Mouse (Mus musculus) neural tube, embryonic 11.5 days (tissue): ENCODE data around the gene Klhl21. TPM values are rescaled to one million over a fixed set of nuclear protein-coding genes. Genes with fewer than 3 reads are reported as not detected.

Experiments
- ATAC-seq: fragments of 200-750 bp; cut with Nextera tagmentation; 2 replicates; pipeline ENCODE4 v1.8.0; 2017; ENCODE audit warnings: moderate number of reproducible peaks, mild to moderate bottlenecking, moderate TSS enrichment, moderate library complexity; ENCODE audit not compliant: insufficient read depth, low FRiP score, low TSS enrichment
- DNase-seq: peaks from one replicate; pipeline ENCODE4 v3.0.0-alpha.2; 2015; ENCODE audit warnings: low spot score
- H3K27ac ChIP-seq: fragments of 300-500 bp; sonication (generic); 2 replicates; pipeline ENCODE4 v1.5.1; 2014; ENCODE audit warnings: low read depth, mild to moderate bottlenecking, low read length
- H3K27me3 ChIP-seq: fragments of 300-500 bp; sonication (generic); 2 replicates; pipeline ENCODE4 v1.6.1; 2014; ENCODE audit warnings: mild to moderate bottlenecking, low read length, mixed read lengths; ENCODE audit not compliant: control insufficient read depth, insufficient read depth
- H3K36me3 ChIP-seq: fragments of 300-500 bp; sonication (generic); 2 replicates; pipeline ENCODE4 v1.6.1; 2014; ENCODE audit warnings: mild to moderate bottlenecking, low read length, moderate library complexity, mixed read lengths; ENCODE audit not compliant: control insufficient read depth, insufficient read depth
- H3K4me1 ChIP-seq: fragments of 300-500 bp; sonication (generic); 2 replicates; pipeline ENCODE4 v1.6.1; 2014; ENCODE audit warnings: low read length, mixed read lengths; ENCODE audit not compliant: control insufficient read depth, insufficient read depth
- H3K4me2 ChIP-seq: fragments of 300-500 bp; sonication (generic); 2 replicates; pipeline ENCODE4 v1.6.1; 2014; ENCODE audit warnings: low read depth, mild to moderate bottlenecking, moderate library complexity
- H3K4me3 ChIP-seq: fragments of 300-500 bp; sonication (generic); 2 replicates; pipeline ENCODE4 v1.5.1; 2014; ENCODE audit warnings: low read depth, low read length
- H3K9ac ChIP-seq: fragments of 300-500 bp; sonication (generic); 2 replicates; pipeline ENCODE4 v1.6.1; 2014; ENCODE audit warnings: mild to moderate bottlenecking, low read length
- H3K9me3 ChIP-seq: fragments of 300-500 bp; sonication (generic); 2 replicates; pipeline ENCODE4 v1.6.1; 2016; ENCODE audit warnings: low read length; ENCODE audit not compliant: control insufficient read depth
- WGBS: fragments of 180-500 bp; shearing (Covaris S2); extraction: QIAGEN DNeasy Blood & Tissue Kit; methylation state at CpG from one replicate; pipeline ENCODE4 v1.1.7; 2014; 5-methylcytosine and 5-hydroxymethylcytosine counted together
- polyA plus RNA-seq: library from polyadenylated mRNA; unstranded; fragments of >200 nt; fragmentation: Nextera tagmentation; extraction: Ambion mirVana; gene quantifications from 2 replicates; pipeline ENCODE4 v1.2.1, GENCODE M21; 2014

Klhl21 gene
- 4.0 and 4.6 TPM in 2 replicates for polyA plus RNA-seq

DNA sequence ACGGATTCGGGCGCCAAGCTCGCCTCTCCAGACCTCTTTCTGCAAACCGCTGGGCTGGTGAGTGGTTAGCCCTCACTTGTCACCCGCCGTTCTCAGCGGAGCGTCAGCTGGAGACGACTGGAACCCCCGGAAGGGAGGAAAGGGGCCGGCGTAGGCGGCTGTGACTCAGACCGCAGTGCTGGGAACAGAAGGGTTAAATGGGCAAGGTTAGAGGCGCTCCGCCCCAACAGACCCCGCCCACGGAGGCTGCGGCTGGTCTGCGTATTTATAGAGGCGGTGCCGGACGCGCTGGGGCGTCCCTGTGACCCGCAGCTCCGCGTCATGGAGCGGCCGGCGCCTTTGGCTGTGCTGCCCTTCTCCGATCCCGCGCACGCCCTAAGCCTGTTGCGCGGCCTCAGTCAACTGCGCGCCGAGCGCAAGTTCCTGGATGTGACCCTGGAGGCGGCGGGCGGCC lies at the start of gene Klhl21:
Gene Klhl21 (plus strand): TSS at position 182 of the 454 bp plus-strand sequence.
- peak within 1 kb of the TSS; percentile 72 for H3K4me3 ChIP-seq
- peak within 1 kb of the TSS; percentile 49; the same call in 1 of the 2 replicates for H3K27ac ChIP-seq
- peak; percentile 92 for DNase-seq
- no peaks in the 10 kb centered on the region for H3K9me3 ChIP-seq
- peak within 1 kb of the TSS; percentile 63 for H3K9ac ChIP-seq
- H3K36me3 ChIP-seq = no peaks in the 10 kb centered on the region
- peak within 1 kb of the TSS; percentile 100 for H3K4me2 ChIP-seq
- peak; percentile 78 for ATAC-seq
- peaks cover 16% of the 10 kb centered on the region for H3K27me3 ChIP-seq
- peaks cover 22% of the 10 kb centered on the region for H3K4me1 ChIP-seq
- 0% methylated on average over 41 of the region's 45 CpGs for WGBS

- Histone ChIP-seq H3K27me3 (no peaks in the 10 kb centered on the region), H3K9ac (no peak overlapping the region), H3K4me2 (no peak overlapping the region), H3K36me3 (peaks cover 23% of the 10 kb centered on the region), H3K27ac (no peak overlapping the region), H3K4me3 (no peak overlapping the region), H3K4me1 (no peaks in the 10 kb centered on the region), H3K9me3 (no peaks in the 10 kb centered on the region)
- ATAC-seq = no peak
- WGBS = 91% methylated on average over 11 of the region's 11 CpGs
- DNase-seq = no peak
Observed at GRCm38 (mm10) chr4:151959849-151960512, 48.6 kb upstream of the Klhl21 start.

- ATAC-seq (no peak), DNase-seq (no peak)
- no peaks in the 10 kb centered on the region for H3K9me3 ChIP-seq
- H3K4me3 ChIP-seq = no peak overlapping the region
- H3K36me3 ChIP-seq = peaks cover 23% of the 10 kb centered on the region
- H3K27ac ChIP-seq = no peak overlapping the region
- no peak overlapping the region for H3K4me2 ChIP-seq
- no peaks in the 10 kb centered on the region for H3K27me3 ChIP-seq
- no peaks in the 10 kb centered on the region for H3K4me1 ChIP-seq
- no peak overlapping the region for H3K9ac ChIP-seq
- 97% methylated on average over 3 of the region's 3 CpGs for WGBS
Observed at GRCm38 (mm10) chr4:151960513-151960854, 48.1 kb upstream of the Klhl21 start.

DNA sequence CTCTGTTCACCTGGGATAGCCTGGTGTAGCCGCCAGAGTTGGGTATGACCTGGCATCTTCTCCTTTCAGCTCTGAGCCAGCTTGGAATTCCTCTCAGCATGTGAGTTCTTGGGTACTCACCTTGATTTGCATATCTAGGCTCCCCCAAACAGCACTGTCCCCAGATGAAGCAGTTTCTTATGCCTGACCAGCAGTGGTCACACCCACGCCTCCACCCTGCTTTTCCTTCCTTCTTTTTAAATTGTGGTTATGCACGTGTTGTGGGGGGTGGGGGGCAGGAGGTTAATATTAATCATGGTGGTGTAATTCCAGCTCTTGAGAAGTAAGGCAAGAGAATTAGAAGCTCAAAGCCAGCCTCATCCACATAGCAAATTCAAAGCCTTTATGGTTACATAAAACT lies 45.8 kb upstream of the Klhl21 start:
- Histone ChIP-seq H3K4me2 (no peak overlapping the region), H3K27ac (no peak overlapping the region), H3K9me3 (no peaks in the 10 kb centered on the region), H3K4me3 (no peak overlapping the region), H3K27me3 (no peaks in the 10 kb centered on the region), H3K4me1 (no peaks in the 10 kb centered on the region), H3K9ac (no peak overlapping the region), H3K36me3 (peaks cover 18% of the 10 kb centered on the region)
- 92% methylated on average over 3 of the region's 3 CpGs for WGBS
- DNase-seq = no peak
- ATAC-seq = no peak

GRCm38 (mm10) chr4:151968204-151968921 lies 40.2 kb upstream of the Klhl21 start:
- DNase-seq = no peak
- Histone ChIP-seq H3K36me3 (peaks cover 27% of the 10 kb centered on the region), H3K9me3 (no peaks in the 10 kb centered on the region), H3K27ac (no peak overlapping the region), H3K4me1 (no peaks in the 10 kb centered on the region), H3K9ac (no peak overlapping the region), H3K27me3 (no peaks in the 10 kb centered on the region), H3K4me3 (no peak overlapping the region), H3K4me2 (no peak overlapping the region)
- WGBS = 89% methylated on average over 26 of the region's 26 CpGs
- no peak for ATAC-seq

DNA sequence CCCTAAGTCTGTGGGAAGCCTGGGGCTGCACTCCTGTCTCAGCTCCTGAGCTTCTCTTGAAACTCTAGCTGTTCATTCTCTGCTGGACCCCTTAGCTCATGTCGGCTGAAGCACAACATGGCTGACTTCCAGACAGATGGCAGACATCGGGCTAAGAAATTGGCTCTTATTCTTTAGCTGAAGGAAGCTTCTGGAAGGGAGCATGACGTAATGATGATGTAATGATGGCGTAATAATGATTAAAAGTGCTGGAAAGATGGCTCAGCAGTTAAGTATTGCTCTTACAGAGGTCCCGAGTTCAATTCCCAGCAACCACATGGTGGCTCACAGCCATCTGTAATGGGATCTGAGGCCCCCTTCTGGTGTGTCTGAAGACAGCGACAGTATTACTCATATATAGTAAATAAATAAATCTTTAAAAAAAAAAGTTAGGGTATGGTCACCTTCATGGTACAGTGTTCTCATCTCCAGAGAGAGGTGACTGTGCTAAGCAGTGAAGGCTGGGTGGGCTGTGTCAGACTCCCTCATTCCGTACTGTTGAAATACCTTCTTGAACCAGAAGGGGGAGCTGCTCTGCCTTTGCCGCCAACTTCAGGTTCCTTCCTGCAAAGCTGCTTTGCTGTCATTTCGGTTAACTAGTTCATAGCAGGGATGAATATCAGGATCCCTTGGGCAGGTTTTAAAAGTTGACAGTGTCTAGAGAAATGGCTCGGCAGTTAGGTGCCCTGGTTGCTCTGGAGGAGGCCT lies 36.2 kb upstream of the Klhl21 start:
- Histone ChIP-seq H3K9me3 (no peaks in the 10 kb centered on the region), H3K36me3 (peaks cover 29% of the 10 kb centered on the region), H3K27ac (no peak overlapping the region), H3K4me3 (no peak overlapping the region), H3K27me3 (no peaks in the 10 kb centered on the region), H3K4me1 (no peaks in the 10 kb centered on the region), H3K9ac (no peak overlapping the region), H3K4me2 (no peak overlapping the region)
- ATAC-seq (no peak), DNase-seq (no peak)
- 77% methylated on average over 10 of the region's 10 CpGs for WGBS

DNA sequence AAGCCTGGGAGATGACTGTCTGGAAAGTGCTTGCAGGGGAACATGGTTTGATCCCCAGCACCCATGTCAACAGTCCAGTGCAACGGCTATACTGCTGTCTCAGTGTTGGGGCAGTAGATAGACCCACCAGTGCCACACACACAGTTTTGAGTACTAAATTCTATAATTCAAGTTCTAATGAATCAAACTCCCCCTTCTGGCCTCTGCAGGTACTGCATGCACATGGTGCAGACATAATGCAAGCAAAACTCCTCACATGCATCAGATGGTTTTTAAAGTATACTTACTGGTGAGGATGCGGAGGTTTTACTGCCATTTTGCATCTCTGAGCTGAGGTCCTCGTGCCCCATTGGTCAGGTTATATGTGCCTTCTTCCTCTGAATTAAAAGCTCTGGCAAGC lies 33.2 kb upstream of the Klhl21 start:
- Histone ChIP-seq H3K36me3 (peaks cover 29% of the 10 kb centered on the region), H3K9me3 (no peaks in the 10 kb centered on the region)

DNA sequence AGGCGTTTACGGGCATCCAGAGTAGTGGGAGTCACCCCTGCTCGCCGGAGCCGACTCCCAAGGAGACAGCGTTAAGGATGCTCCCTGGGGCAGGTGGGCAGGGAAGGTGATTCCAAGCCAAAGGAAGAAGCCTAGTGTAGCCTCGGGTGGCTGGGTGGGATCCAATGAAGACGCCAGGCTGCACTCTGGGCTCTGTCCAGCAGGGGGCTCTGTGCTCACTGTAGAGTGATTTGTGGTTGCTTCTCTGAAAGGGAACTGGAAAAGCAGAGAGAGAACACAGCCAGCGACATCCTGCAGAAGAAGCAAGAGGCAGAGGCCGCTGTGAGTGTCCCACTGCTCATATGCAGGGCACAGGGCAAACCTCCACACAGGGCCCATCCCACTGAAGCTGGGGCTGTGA lies 30.9 kb upstream of the Klhl21 start:
- Histone ChIP-seq H3K9ac (no peak overlapping the region), H3K27ac (no peak overlapping the region), H3K4me1 (no peaks in the 10 kb centered on the region), H3K4me3 (no peak overlapping the region), H3K36me3 (peaks cover 27% of the 10 kb centered on the region), H3K9me3 (no peaks in the 10 kb centered on the region), H3K4me2 (no peak overlapping the region), H3K27me3 (no peaks in the 10 kb centered on the region)
- ATAC-seq = no peak
- peak; percentile 87 for DNase-seq
- WGBS = 41% methylated on average over 10 of the region's 10 CpGs

More for the DNA sequence above, 33.2 kb upstream of the Klhl21 start:
- DNase-seq (no peak), ATAC-seq (no peak)
- 87% methylated on average over 3 of the region's 3 CpGs for WGBS
- no peak overlapping the region for H3K27ac ChIP-seq
- no peak overlapping the region for H3K4me3 ChIP-seq
- H3K4me2 ChIP-seq = no peak overlapping the region
- H3K27me3 ChIP-seq = no peaks in the 10 kb centered on the region
- H3K9ac ChIP-seq = no peak overlapping the region
- H3K4me1 ChIP-seq = no peaks in the 10 kb centered on the region
